Mouse (Mus musculus): ENCODE measurements around the gene Inka2.

DNA sequence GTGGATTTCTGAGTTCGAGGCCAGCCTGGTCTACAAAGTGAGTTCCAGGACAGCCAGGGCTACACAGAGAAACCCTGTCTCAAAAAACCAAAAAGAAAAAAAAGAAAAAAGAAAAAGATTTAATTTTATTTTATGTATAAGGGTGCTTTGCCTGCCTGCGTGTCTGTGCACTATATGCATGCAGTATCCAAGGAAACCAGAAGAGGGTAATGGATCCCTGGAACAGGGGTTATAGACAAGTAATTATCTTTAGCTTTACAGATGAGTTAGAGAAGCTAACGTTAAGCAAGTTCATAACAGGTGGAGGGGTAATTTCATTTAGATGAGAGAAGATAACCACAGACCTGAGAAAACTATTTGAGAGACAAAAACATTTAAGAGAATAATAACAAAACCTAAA, 49.8 kb downstream of the Inka2 start:
- TF ChIP-seq CTCF (IDR thresholded peaks at IDR 0.05; ENCODE audit: insufficient read depth, low read depth, low read length), result no peak
- TF ChIP-seq POLR2A (IDR thresholded peaks at IDR 0.05; ENCODE audit: insufficient read depth, low read depth, low read length), result no peak
